Mouse (Mus musculus): ENCODE measurements at regions not wholly inside any gene's neighbourhood (a gene's known extent, or its start where the extent isn't known, plus 50 kb on each side); places are given as distances from the start of the nearest gene placed in this dataset.

DNA sequence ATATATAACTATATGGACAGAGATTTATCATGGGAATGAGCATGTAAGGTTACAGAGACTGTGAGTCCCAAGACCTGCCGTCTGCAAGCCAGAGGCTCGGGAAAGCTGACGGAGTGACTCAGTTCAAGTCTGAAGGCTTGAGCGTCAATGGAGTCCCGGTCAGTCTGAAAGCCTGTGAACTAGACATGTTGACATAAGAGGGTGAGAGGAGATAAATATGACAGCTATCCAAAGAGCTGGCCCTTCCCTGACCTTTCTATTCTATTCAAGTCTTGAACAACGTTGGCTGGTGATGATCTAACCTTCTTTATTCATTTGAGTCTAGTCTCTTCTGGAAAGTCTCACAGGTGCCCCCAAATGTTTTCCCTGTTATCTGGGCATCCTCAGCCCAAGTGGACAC, 223.8 kb upstream of the Zfp637 start:
- DNase-seq (ENCODE audit: low spot score): no peak

DNA sequence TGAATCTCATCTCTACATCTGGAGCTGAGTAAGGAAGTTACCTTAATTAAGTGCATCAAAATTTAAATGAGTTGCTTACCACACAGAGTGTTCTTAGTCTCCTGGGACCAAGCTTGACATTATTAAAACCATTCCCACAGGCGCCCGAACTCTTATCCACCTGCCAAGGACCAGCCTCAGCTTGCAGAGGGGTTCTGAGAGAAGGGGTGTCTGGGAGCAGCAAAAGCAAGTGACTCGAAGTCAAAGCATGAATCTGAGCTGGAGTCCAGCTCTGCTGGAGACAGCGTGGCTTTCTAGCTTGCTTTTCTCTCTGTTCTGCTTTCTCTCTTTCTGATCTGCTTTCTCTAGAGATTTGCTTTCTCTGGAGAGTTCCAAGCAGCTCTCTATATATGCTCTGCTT, 223.0 kb upstream of the Zfp637 start:
- DNase-seq (ENCODE audit: low spot score): no peak

- DNase-seq (ENCODE audit: low spot score): no peak
Measured at GRCm38 (mm10) chr6:117619606-117620005, 221.4 kb upstream of the Zfp637 start.

- DNase-seq (ENCODE audit: low spot score): peak; percentile 59
Measured at GRCm38 (mm10) chr6:117622446-117622845, 218.5 kb upstream of the Zfp637 start.

- DNase-seq (ENCODE audit: low spot score): no peak
Measured at GRCm38 (mm10) chr6:117622946-117623345, 218.0 kb upstream of the Zfp637 start.

- no peak for DNase-seq (ENCODE audit: low spot score)
Measured at GRCm38 (mm10) chr6:117625716-117626115, 215.3 kb upstream of the Zfp637 start.

GRCm38 (mm10) chr6:117627461-117627860, 213.5 kb upstream of the Zfp637 start:
- no peak for DNase-seq (ENCODE audit: low spot score)

DNA sequence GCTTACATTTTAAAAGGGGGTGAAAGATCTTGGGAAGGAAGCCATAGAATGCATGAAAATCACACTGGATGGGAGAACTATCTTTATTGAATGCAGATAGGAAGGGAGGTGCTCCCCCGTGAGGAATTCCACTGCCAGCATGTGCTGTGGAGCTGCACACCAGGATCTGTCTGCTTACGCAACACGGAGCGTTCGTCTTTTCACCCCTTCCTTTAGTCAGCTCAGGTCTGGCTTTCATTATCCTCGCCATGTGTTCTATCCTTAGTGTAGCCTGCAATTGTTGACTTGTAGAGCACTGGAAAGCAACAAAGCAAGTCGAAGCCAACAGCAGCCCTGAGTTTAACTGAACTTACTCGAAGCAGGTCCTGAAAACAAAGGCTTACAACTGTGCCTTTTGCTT, 194.4 kb upstream of the Zfp637 start:
- DNase-seq (ENCODE audit: low spot score): peak; percentile 89

DNA sequence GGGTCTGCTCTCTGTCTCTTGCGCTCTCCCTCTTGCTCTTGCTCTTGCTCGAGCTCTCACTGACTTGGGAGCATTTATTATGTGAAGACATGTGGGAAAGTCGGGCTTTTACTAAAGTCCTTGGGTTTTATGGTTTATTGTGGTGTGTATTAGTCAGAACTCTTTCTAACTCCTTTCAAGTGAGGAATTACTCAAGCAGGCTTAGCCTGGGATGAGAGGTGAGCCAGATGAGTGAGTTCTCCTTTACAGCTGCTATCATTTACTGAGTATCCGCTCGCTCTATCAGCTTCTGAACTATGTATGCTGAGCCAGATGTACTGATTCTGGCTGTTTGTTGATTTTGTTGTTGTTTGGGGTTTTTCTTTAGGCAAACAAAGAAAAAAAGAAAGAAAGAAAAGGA, 190.4 kb upstream of the Zfp637 start:
- DNase-seq (ENCODE audit: low spot score): no peak

DNA sequence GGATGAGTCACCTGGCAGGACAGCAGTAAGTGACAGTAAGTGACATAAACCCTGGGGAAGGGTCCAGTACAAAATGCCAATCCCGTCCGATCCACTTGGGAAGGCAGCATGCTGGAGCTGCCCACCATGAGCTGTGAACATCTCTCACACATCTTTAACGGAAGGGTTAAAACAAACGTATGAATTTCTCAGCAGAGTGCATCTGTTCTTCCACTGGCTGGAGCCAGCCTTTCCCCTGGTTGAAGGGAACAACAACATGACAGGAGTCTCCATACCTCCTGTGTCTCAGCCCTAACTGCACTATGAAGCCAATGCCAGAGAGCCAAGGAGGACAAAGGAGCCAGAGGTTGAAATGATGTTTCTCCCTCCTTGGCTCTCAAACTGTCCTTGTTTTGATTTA, 189.4 kb upstream of the Zfp637 start:
- DNase-seq (ENCODE audit: low spot score): no peak

DNA sequence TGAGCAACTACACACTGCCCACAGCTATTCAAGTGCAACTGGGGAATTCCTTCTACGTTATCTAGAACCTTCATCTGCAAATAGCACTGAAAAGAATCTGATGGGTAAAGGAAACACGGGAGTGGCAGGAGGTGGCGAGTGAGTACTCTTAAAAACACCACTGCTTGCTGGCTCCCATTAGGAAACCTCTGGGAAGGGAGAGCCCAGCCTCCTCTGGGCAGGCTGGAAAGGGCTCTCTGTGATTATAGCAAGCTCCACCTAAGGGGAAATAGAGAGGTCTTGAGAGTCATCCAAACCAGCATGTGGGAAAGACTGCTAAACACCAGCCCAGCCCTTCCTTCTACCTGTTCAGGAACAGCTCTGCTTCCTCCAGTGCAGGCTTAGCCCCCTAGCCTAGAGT, 189.0 kb upstream of the Zfp637 start:
- no peak for DNase-seq (ENCODE audit: low spot score)

DNA sequence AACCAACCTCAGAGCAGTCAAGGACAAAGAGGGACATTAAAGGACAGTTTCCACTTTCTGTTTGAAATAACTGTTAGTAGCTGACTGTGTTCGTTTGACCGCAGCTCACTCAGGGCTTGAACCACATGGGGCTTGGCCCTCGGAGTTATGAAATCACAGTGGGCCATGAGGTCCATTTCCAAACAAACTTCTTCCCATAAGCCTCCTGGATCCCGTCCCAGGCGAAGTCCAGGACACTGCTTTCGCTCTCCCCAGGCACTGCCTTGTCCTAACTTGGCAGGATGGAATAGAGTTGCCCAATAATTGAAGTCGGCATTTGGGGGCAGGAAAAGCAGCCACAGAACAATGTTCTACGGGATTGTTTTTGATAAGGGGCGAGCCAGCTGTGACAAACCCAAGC, 188.1 kb upstream of the Zfp637 start:
- DNase-seq (ENCODE audit: low spot score): peak; percentile 100

DNA sequence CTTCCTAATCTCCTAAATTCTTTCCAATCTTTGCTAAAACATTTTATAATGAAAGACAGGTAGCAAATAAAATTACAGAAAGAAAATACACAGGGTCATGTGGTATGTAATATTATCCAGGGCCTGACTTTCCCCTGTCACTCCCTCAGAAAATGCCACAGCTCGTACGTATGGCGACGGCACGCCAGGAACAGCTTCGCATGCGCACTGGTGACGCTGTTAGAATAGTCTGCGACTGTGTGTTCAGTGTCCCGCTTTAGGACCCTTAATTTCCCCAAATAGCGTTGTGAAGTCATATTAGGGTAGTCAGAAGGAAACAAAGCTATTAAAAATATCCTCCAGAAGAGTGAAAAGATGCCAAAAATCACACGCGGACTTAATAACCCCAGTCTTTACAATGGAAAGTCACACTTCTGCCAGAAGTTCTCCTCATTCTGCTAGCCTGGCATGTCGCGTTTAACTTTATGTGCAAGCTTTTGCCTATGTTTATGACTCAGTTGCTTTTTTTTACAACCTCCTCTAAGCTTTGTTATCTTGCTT, 187.0 kb upstream of the Zfp637 start:
- no peak for DNase-seq (ENCODE audit: low spot score)

GRCm38 (mm10) chr6:117655986-117656385, 185.0 kb upstream of the Zfp637 start:
- peak; percentile 67 for DNase-seq (ENCODE audit: low spot score)

DNA sequence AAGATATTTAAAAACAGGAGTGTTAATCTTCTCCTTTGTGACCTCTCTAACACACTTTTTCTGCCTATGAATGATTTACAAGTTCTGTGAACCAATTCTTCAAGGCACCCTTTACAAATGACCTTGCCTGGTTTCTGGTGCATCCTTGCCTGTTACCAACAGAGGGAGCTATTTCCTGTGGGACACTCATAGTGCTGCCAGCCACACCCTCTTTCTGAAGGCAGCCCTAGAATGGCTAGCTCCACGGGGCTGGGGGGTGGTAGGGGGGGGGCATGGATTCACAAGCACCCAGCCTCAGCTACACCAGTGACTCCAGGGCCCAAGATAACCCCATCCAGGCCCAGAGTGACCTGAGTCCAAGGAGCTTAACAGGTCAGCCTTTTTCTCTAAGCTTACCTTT, 180.4 kb upstream of the Zfp637 start:
- DNase-seq (ENCODE audit: low spot score): peak; percentile 69

GRCm38 (mm10) chr6:117662635-117663034, 178.3 kb upstream of the Zfp637 start:
- DNase-seq (ENCODE audit: low spot score): no peak

DNA sequence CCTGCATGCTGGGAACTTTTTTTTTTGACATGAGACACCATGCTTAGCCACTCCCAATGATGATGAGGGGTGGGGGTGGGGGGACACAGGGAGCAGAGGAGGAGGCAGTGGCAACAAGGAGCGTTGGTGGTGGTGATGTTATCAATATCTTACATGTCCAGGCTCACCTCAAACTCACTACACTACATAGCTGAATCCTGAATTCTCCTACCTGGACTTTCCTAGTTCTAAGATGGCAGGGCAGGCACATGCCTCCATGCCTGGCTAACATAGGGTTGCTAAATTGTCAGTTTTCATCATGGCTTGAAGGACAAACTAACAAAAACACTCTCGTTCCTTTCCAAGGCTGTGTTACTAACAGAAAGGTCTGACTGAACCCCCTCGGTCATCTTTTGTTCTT, 170.6 kb upstream of the Zfp637 start:
- DNase-seq (ENCODE audit: low spot score): no peak

- no peak for DNase-seq (ENCODE audit: low spot score)
Measured at GRCm38 (mm10) chr6:117670792-117671525, 170.0 kb upstream of the Zfp637 start.

DNA sequence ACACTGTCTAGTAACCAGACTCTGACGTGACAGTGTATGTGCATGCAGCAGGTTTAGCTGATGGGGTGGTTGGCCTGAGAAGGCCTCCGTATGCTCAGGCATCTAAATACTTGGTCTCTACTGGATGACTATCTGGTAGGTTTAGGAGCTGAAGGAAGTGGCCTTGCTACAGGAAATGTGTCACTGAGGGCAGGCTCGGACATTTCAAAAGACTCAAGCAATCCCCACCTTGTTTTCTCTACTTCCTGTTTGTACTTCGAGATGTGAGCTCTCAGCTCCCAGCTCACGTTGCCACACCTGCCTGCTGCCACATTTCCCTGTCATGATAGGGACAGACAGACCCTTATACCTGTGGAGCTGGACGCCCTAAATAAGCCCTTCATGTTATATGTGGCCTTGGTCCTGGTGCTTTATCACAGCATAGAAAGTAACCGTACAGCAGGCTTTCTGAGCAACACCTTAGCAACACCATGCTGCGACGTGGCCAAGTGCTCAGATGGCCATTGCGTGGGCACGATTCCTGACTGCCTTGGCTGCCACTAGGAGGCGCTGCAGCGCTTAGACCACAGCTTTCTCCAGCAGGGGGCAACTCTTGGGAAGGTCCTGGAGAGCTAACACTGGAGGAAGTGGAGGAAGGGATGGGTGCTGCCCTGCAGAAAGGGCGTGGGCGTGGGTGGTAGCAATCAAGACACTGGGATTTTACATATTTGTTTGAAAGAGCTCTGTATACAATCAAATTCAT, 165.8 kb upstream of the Zfp637 start:
- DNase-seq (ENCODE audit: low spot score): no peak

DNA sequence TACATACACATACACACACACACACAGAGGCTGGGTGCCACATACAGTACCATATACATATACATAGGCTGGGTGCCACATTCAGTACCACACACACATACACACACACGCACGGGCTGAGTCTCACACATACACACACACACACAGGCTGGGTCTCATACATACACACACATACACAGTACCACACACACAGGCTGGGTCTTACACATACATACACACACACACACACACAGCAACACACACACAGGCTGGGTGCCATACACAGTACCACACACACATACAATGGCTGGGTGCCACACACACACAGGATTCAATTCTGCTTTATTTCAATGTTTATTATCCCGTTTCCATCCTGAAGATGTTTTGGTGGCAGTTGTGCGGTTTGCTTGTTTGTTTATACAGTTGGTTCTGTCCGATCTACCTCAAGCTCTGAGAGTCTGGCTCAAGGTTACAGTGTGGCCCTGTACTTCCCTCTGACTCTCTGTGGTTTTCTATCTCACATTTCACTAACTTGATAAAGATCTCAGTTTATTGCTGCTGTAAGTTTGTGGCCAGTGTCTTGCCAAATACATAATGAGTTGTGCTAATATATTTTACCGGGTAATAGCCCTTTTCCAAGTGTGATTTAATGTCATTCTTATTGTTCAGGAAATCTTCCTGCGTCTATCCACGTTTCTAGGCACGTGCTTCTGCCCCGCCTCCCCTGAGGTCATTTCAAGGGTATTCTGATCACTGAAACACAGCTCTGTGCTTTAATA, 164.7 kb upstream of the Zfp637 start:
- DNase-seq (ENCODE audit: low spot score): peak; percentile 29

GRCm38 (mm10) chr6:117677062-117677461, 163.9 kb upstream of the Zfp637 start:
- DNase-seq (ENCODE audit: low spot score): no peak

- no peak for DNase-seq (ENCODE audit: low spot score)
Measured at GRCm38 (mm10) chr6:117677821-117678220, 163.2 kb upstream of the Zfp637 start.

- no peak for DNase-seq (ENCODE audit: low spot score)
Measured at GRCm38 (mm10) chr6:117678276-117678675, 162.7 kb upstream of the Zfp637 start.
